Mouse (Mus musculus) G1E-ER4 (cell line): ENCODE measurements at regions not wholly inside any gene's neighbourhood (a gene's known extent, or its start where the extent isn't known, plus 50 kb on each side); places are given as distances from the start of the nearest gene placed in this dataset.

ENCODE experiments used
- GATA1 ChIP-seq: IDR thresholded peaks from one replicate; pipeline ENCODE4 v1.8.0; 2012; ENCODE audit warnings: low read length, inconsistent platforms

DNA sequence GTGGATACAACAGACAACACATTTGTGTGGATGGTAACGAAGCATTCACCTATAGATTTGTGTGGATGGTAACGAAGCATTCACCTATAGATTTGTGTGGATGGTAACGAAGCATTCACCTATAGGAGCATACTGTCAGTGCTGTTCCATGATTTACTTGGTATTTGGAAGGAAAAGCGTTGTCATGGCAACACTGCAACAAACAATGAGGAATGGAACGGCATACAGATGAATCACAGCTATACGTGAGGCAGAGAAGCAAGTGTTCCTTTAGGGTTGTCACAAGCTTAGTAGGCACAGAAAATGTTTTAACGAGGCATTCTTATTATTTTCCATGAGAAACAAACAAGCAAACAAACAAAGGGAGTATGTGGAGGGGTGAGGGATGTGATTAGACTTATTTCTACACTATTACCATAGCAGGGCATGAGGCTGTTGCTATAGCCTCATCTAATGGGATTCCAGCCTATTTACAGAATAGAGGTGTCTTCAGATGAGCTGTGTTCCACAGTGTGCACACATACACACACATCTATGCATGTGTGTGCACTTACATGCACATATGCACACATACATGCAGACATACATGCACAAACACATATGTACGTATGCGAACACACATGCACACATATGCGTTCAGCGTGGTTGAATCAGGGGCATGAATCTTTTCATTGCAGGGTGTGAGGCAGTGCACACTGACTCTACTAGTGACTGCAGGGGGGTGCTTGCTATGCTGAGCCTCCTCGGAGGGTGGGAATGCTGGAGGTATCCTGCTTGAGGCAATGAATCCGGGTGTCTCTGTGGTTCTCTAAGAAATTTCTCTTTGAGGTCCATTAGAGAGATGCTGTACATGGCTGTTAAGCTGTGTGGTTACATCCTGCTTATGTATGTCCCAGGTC, 62.3 kb upstream of the Hnrnpk start:
- TF ChIP-seq GATA1: no peak
